Mouse (Mus musculus) midbrain, embryonic 16.5 days (tissue): ENCODE results near the gene Tnks2. TPM values are rescaled to one million over a fixed set of nuclear protein-coding genes. Genes with fewer than 3 reads are reported as not detected.
"Not testable (repeated sequence)": the region's sequence is repeated elsewhere in the genome, so short reads cannot be mapped to it uniquely, and the experiment has no call there.

Experiments
- ATAC-seq: fragments of 200-750 bp; cut with Nextera tagmentation; 2 replicates; pipeline ENCODE4 v1.8.0; 2017; ENCODE audit warnings: moderate TSS enrichment
- H3K27ac ChIP-seq: fragments of 300-500 bp; sonication (generic); 2 replicates; pipeline ENCODE4 v1.5.1; 2014; ENCODE audit warnings: mild to moderate bottlenecking, low read length, mixed read lengths
- H3K27me3 ChIP-seq: fragments of 300-500 bp; sonication (generic); 2 replicates; pipeline ENCODE4 v1.6.1; 2014; ENCODE audit warnings: low read depth, low read length, mixed read lengths; ENCODE audit not compliant: control insufficient read depth, insufficient read depth
- H3K36me3 ChIP-seq: fragments of 300-500 bp; sonication (generic); 2 replicates; pipeline ENCODE4 v1.6.1; 2014; ENCODE audit warnings: mild to moderate bottlenecking, low read length, moderate library complexity, mixed read lengths; ENCODE audit not compliant: control insufficient read depth, insufficient read depth
- H3K4me1 ChIP-seq: fragments of 300-500 bp; sonication (generic); 2 replicates; pipeline ENCODE4 v1.6.1; 2014; ENCODE audit warnings: mild to moderate bottlenecking, low read length, mixed read lengths; ENCODE audit not compliant: control insufficient read depth, insufficient read depth
- H3K4me2 ChIP-seq: fragments of 300-500 bp; sonication (generic); 2 replicates; pipeline ENCODE4 v1.6.1; 2014; ENCODE audit warnings: mild to moderate bottlenecking, low read length, mixed read lengths
- H3K4me3 ChIP-seq: fragments of 300-500 bp; sonication (generic); 2 replicates; pipeline ENCODE4 v1.5.1; 2014; ENCODE audit warnings: low read depth, mild to moderate bottlenecking, low read length, moderate library complexity, mixed read lengths
- H3K9ac ChIP-seq: fragments of 300-500 bp; sonication (generic); 2 replicates; pipeline ENCODE4 v1.6.1; 2014; ENCODE audit warnings: low read depth, low read length, mixed read lengths
- H3K9me3 ChIP-seq: fragments of 300-500 bp; sonication (generic); replicated peaks from 2 replicates; pipeline ENCODE4 v1.6.1; 2014; ENCODE audit warnings: mild to moderate bottlenecking, low read length, mixed read lengths; ENCODE audit not compliant: control insufficient read depth, poor library complexity, severe bottlenecking
- WGBS: fragments of 180-500 bp; shearing (Covaris S2); extraction: QIAGEN DNeasy Blood & Tissue Kit; methylation state at CpG from one replicate; pipeline ENCODE4 v1.1.7; 2014; 5-methylcytosine and 5-hydroxymethylcytosine counted together
- polyA plus RNA-seq: library from polyadenylated mRNA; unstranded; fragments of >200 nt; fragmentation: Nextera tagmentation; extraction: Ambion mirVana; gene quantifications from 2 replicates; pipeline ENCODE4 v1.2.1, GENCODE M21; 2015

Tnks2 gene
- polyA plus RNA-seq, 1 experiment from 2014 or later = 42.4 TPM

DNA sequence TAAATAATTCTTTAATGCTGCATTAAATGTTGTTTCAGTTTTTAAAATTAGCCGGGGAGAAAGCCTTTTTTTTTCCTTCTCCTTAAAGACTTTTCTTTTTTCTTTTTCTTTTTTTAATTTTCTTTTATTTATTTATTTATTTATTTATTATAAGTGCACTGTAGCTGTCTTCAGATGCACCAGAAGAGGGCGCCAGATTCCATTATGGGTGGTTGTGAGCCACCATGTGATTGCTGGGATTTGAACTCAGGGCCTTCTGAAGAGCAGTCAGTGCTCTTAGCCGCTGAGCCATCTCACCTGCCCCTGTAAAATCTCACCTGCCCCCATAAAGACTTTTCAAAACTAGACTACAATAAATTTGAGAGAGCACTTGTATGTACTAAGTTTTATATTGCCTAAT, 34.6 kb downstream of the Tnks2 start:
- 84% methylated on average over 3 of the region's 3 CpGs for WGBS
- H3K36me3 ChIP-seq = peaks cover 26% of the 10 kb centered on the region
- H3K4me2 ChIP-seq, H3K4me3 ChIP-seq, ATAC-seq, H3K27me3 ChIP-seq, H3K9me3 ChIP-seq, H3K9ac ChIP-seq, H3K27ac ChIP-seq, H3K4me1 ChIP-seq: not testable (repeated sequence)

GRCm38 (mm10) chr19:36874651-36875050, 40.6 kb downstream of the Tnks2 start:
- H3K27me3 ChIP-seq = no peaks in the 10 kb centered on the region
- H3K9me3 ChIP-seq = no peaks in the 10 kb centered on the region
- ATAC-seq = no peak
- 85% methylated on average over 2 of the region's 2 CpGs for WGBS
- no peaks in the 10 kb centered on the region for H3K4me1 ChIP-seq
- H3K9ac ChIP-seq = no peak overlapping the region
- no peak overlapping the region for H3K27ac ChIP-seq
- H3K4me2 ChIP-seq = no peak overlapping the region
- H3K36me3 ChIP-seq = peaks cover 30% of the 10 kb centered on the region
- no peak overlapping the region for H3K4me3 ChIP-seq

DNA sequence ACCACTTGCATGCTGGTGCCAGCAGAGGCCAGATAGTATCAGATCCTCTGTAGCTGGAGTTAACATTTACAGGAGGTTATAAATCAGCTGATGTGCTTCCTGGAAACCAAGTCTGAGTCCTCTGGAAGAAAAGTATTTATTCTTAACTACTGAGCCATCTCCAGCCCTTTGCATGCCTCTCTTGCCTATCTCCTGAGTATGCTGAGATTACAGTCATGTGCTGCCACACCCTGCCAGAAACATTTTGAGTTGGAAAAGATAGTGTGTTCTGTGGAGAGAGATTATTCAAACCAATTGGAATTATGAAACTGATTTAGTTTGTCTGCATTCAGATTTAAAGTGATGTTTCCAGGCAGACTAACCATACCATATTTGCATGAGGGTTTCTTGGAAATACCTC, 43.3 kb downstream of the Tnks2 start:
- ATAC-seq = no peak
- H3K4me3 ChIP-seq = no peak overlapping the region
- H3K9ac ChIP-seq = no peak overlapping the region
- peaks cover 27% of the 10 kb centered on the region for H3K36me3 ChIP-seq
- no peaks in the 10 kb centered on the region for H3K4me1 ChIP-seq
- H3K9me3 ChIP-seq = no peaks in the 10 kb centered on the region
- H3K27ac ChIP-seq = no peak overlapping the region
- H3K27me3 ChIP-seq = no peaks in the 10 kb centered on the region
- H3K4me2 ChIP-seq = no peak overlapping the region

DNA sequence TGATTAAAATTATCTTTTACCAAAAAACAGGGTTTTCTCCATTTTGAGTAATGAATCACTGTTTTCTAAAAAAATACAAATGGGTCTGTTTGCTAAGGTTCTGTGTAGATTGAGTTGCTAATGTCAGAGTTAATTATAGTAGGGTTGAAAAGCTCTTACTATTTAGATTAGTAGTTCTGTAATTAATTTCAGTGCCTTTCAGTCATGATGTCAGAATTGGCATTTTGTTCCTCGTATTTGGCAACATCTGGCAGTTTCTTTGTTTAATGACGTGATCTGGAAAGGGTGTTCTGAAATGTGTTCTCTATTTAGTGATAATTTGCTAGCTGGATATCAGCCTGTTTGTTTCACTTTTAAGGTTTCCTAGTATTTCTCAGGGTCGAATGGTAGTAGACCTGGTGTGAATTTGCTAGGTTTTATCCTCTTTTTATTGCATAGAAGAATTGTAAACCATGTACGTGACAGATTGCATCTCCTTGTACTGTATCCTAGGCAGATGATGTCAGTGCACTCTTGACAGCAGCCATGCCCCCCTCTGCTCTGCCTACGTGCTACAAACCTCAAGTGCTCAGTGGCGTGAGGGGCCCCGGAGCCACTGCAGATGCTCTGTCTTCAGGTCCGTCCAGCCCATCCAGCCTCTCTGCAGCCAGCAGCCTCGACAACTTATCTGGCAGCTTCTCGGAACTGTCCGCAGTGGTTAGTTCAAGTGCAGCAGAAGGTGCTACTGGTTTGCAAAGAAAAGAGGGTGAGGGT, 44.9 kb downstream of the Tnks2 start:
- Histone ChIP-seq H3K4me2 (no peak overlapping the region), H3K9me3 (no peaks in the 10 kb centered on the region), H3K4me1 (no peaks in the 10 kb centered on the region), H3K4me3 (no peak overlapping the region), H3K27me3 (no peaks in the 10 kb centered on the region), H3K9ac (no peak overlapping the region), H3K27ac (no peak overlapping the region), H3K36me3 (peaks cover 31% of the 10 kb centered on the region)
- 81% methylated on average over 11 of the region's 11 CpGs for WGBS
- no peak for ATAC-seq

DNA sequence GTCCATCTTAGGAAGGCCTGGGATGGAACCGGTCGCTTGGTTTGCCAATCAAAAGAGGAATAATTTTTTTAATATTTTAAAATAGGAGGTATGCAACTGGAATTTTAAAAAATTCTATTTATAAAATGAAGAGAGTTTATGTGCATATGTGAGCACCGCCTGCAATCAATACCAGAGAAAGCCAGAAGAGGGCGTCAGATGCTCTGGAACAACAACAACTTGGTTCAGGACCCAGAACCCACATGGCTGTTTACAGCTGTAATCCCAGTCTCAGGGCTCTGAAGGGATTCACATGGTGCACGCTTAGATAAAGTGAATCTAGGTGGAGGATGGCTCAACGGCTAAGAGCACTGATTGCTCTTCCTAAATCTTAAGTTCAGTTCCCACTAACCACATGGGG, 49.1 kb downstream of the Tnks2 start:
- no peaks in the 10 kb centered on the region for H3K9me3 ChIP-seq
- H3K4me1 ChIP-seq = no peaks in the 10 kb centered on the region
- H3K9ac ChIP-seq = no peak overlapping the region
- no peak overlapping the region for H3K27ac ChIP-seq
- no peaks in the 10 kb centered on the region for H3K27me3 ChIP-seq
- H3K4me3 ChIP-seq = no peak overlapping the region
- peak; percentile 42; the same call in 1 of the 2 replicates for ATAC-seq
- 79% methylated on average over 6 of the region's 6 CpGs for WGBS
- peaks cover 35% of the 10 kb centered on the region for H3K36me3 ChIP-seq
- H3K4me2 ChIP-seq = no peak overlapping the region

- no peak overlapping the region for H3K4me3 ChIP-seq
- 63% methylated on average over 2 of the region's 2 CpGs for WGBS
- peaks cover 44% of the 10 kb centered on the region for H3K36me3 ChIP-seq
- no peaks in the 10 kb centered on the region for H3K9me3 ChIP-seq
- no peak overlapping the region for H3K27ac ChIP-seq
- H3K4me2 ChIP-seq = no peak overlapping the region
- no peak overlapping the region for H3K9ac ChIP-seq
- H3K4me1 ChIP-seq = no peaks in the 10 kb centered on the region
- ATAC-seq = no peak
- no peaks in the 10 kb centered on the region for H3K27me3 ChIP-seq
Measured at GRCm38 (mm10) chr19:36886316-36886715, 52.3 kb downstream of the Tnks2 start.

DNA sequence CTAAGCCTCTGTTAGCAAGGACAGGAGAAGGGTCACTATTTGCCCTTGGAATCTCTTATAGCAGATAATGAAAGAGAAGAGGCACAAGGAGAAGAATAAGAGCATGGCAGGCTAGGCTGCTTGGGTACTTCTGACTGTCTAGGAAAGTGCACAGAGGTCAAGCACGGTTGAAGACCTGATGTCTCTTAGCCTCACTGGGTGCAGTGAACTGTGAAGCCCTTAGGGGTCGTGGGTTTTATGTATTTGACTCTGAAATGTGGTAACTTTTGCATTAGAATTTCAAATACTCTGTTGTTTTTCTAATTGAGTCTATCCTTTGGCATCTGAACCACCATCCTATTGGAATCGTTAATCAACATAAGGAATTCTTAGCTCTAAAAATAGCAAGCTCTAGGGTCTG, 53.7 kb downstream of the Tnks2 start:
- no peak overlapping the region for H3K9ac ChIP-seq
- no peaks in the 10 kb centered on the region for H3K9me3 ChIP-seq
- ATAC-seq = no peak
- H3K4me3 ChIP-seq = no peak overlapping the region
- no peaks in the 10 kb centered on the region for H3K4me1 ChIP-seq
- H3K36me3 ChIP-seq = peaks cover 41% of the 10 kb centered on the region
- WGBS = 50% methylated on average over 3 of the region's 3 CpGs
- H3K27ac ChIP-seq = no peak overlapping the region
- no peaks in the 10 kb centered on the region for H3K27me3 ChIP-seq
- no peak overlapping the region for H3K4me2 ChIP-seq

GRCm38 (mm10) chr19:36891746-36892145, 57.7 kb downstream of the Tnks2 start:
- WGBS = 97% methylated on average over 3 of the region's 3 CpGs
- H3K27ac ChIP-seq = no peak overlapping the region
- no peak for ATAC-seq
- no peak overlapping the region for H3K4me2 ChIP-seq
- no peak overlapping the region for H3K4me3 ChIP-seq
- no peaks in the 10 kb centered on the region for H3K27me3 ChIP-seq
- no peak overlapping the region for H3K9ac ChIP-seq
- no peaks in the 10 kb centered on the region for H3K9me3 ChIP-seq
- peaks cover 25% of the 10 kb centered on the region for H3K36me3 ChIP-seq
- H3K4me1 ChIP-seq = no peaks in the 10 kb centered on the region; the same call in 1 of the 2 replicates

- WGBS = 7% methylated on average over 10 of the region's 10 CpGs
- H3K9me3 ChIP-seq = no peaks in the 10 kb centered on the region
- H3K4me2 ChIP-seq = no peak overlapping the region
- H3K9ac ChIP-seq = peak overlapping the region; percentile 12; the same call in 1 of the 2 replicates
- H3K27ac ChIP-seq = peak overlapping the region; percentile 53
- H3K36me3 ChIP-seq = 0 out of 2 replicates have a peak, but pooled peaks cover 4% of the 10 kb centered on the region
- peaks cover 4% of the 10 kb centered on the region; the same call in 1 of the 2 replicates for H3K4me1 ChIP-seq
- H3K4me3 ChIP-seq = no peak overlapping the region
- peak; percentile 81 for ATAC-seq
- no peaks in the 10 kb centered on the region for H3K27me3 ChIP-seq
Measured at GRCm38 (mm10) chr19:36896791-36897569, 62.9 kb downstream of the Tnks2 start.
